Mouse (Mus musculus): ENCODE results near the gene Gsn. TPM values are rescaled to one million over a fixed set of nuclear protein-coding genes. Genes with fewer than 3 reads are reported as not detected.

The Gsn gene
- 100 to 1,000 TPM; 164 to 171 TPM for total RNA-seq (2021)

GRCm38 (mm10) chr2:35255885-35256833, at the start of gene Gsn:
TSS of gene Gsn (plus strand) at chr2:35256380.
- DNase-seq: peak; percentile 86

DNA sequence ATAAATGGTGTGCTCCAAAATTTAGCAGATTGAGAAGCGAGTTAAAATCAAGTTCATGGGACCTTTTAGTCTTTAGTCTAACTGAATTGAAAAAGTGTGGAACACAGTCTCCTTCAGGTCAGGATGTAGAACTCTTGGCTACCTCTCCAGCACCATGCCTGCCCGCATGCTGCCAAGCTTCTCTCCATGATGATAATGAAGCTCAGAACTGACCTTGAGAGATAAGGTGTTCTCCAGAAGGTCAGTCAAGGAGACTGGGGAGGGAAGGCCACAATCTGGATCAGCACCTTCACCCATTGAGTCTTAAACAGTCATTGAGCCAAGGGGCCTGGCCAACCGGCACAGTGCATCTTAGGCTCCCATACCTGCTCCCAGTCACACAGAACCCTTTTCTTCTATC, 49.4 kb upstream of the Gsn start:
- no peak for DNase-seq

- DNase-seq: no peak
Observed at GRCm38 (mm10) chr2:35208054-35208453, 48.1 kb upstream of the Gsn start.

DNA sequence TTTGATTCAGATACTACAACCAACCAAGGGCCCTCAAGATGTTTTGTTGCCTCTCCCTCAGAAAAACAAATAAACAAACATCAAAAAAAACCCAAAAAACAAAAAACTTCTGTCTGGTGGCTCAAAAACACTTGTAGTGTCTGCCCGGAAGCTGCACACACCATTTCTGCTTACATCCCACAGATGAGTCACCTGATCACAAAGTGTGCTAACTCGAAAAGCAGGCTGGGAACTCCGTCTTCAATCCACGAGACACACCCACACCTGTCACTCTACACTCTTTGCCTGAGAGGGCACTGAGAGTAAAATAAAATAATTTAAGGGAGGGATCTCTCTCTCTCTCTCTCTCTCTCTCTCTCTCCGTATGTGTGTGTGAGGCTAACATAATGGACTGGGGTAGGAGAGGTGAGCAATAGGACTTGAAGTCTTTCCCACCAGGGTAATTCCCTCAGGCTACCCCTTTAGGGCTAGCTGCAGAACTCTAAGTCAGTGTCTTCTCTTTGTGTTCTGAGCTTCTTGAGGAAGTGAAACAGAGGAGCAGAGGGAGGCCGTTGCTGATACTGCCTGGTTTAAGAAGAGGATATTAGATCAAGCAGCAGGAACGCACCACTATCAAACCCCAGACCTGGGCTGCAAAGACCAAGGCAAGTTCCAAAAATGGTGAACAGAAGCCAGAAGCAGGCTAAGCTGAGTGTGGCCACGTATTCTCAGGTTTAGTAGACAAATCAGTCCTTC, 47.1 kb upstream of the Gsn start:
- no peak for DNase-seq

DNA sequence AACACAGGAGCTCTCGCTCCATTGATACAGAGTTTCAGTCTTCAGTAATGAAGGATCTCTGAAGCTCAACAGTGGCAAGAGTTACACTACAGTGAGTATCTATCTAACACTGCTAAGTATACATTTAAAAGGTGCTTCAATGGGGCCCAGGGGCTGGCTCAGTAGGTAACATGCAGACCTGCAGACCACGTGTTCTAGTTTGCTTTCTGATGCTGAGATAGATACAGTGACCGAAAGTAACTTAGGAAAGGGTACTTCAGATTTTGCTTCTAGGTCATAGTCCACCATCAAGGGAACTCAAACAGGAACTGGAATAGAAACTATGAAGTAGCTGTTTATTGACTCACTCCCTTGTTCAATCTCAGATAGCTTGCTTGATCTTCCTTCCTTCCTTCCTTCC, 44.5 kb upstream of the Gsn start:
- DNase-seq: no peak

DNA sequence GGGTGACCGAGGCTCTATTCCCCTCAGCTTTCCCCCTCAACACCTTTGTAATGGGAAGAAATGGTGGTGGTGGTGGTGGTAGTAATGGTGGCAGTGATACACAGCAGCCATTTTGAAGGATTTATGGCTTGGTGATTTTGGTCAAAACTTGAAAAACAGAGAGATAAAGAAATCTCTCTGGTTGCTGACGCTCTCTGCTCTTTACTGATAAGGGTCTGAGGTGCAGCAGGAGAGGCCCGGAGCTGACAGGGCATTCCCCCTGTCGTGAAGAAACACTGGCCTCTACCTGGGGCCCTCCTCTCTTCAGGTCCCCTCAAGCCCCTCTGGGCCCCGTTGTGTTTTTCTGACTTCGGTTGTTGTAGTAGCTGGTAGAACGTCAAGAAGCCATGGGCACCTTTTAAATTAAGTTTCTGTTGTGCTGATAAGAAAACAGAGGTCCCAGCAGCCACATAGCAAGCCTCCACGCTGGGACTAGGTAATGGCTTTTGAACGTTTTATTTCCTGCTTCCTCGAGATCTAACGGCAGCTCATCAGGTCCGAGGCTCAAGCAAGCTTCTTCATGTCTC, 42.8 kb upstream of the Gsn start:
- no peak for DNase-seq

DNA sequence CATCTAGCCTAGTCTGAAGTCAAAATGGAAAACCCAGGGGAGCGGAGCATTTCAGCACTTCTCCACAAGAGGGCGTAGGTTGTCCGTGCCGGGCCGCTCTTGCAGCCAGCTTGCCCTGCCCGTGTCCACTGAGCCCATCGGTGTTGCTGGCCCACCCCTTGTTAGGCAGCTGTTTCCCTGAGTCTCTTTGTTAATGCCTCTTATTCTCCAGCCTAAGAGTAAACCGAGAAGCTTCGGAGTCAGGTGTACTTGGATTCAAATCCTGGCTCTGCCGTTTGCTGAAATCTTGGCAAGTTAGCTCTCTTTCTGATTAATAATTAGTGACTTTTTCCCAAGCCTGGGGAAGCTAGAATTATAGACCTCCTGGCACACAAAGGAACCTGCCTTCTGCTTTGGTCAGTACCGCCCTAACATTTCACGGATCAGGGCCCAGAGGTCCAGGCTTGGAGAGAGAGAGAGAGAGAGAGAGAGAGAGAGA, 41.3 kb upstream of the Gsn start:
- peak; percentile 91 for DNase-seq

DNA sequence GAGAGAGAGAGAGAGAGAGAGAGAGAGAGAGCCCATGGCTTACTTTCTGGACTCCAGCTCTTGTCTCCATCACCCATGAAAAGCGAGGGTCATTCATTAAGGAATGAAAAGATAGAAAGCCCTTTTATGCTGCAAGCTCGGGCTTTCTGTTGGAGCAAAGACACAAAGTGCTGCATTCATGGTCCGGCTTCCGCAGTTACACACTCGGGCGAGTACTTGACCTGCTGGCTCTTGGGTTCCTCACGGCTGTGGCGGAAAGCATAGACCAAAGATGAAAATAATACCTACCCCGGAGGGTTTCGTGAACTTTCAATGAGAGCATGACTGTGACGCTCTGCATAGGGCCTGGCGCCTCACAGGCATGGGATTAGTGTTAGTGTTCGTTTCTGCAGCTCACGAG, 40.8 kb upstream of the Gsn start:
- no peak for DNase-seq

- no peak for DNase-seq
Observed at GRCm38 (mm10) chr2:35216701-35217100, 39.5 kb upstream of the Gsn start.

DNA sequence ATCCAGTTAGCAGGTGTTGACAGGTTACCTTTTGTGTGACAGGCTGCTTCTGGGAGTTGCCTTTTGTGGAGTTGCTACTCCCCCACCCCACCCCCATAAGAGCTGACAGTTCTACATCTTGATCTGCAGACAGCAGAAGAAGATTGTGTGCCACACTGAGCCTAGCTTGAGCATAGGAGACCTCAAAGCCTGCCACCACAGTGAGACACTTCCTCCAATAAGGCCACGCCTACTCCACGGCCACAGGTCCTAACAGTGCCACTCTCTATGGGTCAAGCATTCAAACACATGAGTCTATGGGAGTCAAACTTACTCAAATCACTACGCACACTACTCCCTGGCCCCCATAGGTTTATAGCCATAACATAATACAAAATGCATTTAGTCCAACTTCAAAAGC, 37.4 kb upstream of the Gsn start:
- DNase-seq: no peak

GRCm38 (mm10) chr2:35222822-35223391, 33.3 kb upstream of the Gsn start:
- DNase-seq: no peak

GRCm38 (mm10) chr2:35224285-35224684, 31.9 kb upstream of the Gsn start:
- DNase-seq: no peak

- no peak for DNase-seq
Observed at GRCm38 (mm10) chr2:35228145-35228544, 28.0 kb upstream of the Gsn start.

GRCm38 (mm10) chr2:35230215-35230614, 26.0 kb upstream of the Gsn start:
- DNase-seq: no peak

DNA sequence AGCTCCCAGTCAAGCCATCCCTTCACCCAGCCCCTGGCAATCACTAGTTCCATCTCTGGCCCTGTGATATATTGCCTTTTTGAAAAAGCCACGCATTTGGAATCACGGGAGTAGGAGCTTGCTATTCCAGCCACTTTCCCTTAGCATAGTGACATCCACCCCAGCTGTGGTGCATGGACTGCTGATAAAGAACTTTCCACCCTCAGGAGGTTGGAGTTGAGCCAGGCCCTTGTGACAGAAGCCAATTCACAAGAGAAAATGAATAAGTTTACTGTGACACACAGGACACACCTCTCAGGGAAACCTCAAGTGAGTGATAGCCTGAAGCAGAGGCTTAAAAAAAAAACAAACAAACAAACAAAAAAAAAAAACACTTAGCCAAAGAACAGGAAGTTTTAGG, 24.3 kb upstream of the Gsn start:
- peak; percentile 70 for DNase-seq

DNA sequence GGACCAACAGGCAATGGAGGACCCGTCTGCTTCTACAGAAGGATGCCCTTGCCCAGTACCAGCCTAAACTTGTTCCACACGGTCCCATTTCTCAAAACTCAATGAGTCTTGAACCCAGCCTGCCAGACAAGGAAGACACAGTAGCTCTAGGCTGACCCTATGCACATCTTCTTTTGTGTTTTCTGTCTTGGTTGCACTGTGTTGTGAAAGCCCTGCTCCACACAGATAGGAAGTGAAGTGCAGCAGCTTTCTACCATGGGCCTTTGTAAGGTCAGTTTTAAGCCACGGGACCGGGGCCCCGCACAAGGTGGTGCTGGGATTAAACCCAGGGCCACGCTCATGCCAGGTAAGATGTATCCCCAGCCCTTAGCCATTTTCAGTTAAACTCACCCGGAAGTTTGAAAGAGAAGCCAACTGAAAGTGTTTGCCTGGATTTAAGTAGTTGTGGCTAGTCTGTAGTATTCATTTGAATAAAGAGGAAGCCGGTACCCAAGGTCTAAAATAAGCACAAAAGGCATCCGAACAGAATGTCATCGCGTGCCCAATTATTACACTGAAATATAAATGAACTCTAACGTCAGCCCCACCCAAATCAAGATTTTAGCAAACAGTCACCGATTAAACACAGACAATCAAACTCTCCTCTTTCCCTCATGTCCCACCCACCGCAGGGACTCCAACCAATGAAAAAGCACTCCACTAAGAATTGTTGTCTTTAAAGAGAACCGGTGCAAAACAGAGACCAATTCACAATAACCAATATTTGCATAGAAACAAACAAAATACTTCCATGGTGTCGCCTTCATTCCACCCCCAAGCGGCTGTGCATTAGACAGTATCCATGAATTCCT, 23.4 kb upstream of the Gsn start:
- DNase-seq: no peak

GRCm38 (mm10) chr2:35233898-35234297, 22.3 kb upstream of the Gsn start:
- no peak for DNase-seq

- peak; percentile 27 for DNase-seq
Observed at GRCm38 (mm10) chr2:35235021-35235420, 21.2 kb upstream of the Gsn start.

DNA sequence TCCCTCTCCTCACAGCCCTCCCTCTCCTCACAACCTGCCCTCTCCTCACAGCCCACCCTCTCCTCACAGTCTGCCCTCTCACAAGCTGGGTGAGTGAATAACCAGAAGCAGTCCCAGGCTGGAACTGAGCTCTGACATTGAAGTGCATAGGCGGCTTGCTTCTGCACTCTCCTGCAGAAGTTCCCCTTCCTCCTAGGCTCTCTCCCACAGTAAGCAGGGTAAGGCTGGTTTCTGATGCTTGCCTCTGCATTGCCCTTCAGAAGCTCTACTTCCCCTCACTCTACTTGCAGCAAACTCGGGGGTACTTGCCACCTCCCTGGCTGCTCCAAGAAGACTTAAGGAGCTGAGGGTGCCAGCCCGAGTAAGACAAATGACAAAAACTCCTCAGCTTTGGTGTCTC, 11.9 kb upstream of the Gsn start:
- no peak for DNase-seq

DNA sequence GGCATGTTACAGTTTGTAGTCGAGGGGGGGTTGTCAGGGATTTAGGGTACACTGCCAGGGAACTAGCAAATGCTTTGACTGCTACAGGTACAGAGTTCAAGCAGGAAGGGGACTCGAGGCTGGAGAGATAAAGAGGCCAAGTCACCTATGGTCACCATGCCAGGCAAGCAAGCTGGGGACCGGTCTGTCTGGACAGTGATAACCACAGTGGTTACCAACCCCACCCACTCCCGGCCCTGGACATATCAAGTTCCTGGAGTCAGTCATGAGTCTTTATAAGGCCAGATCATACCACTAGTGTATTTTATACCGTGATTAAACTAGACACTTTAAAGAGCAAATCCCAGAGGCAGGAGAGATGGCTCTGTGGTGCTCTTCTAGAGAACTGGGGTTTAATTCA, 8.4 kb upstream of the Gsn start:
- no peak for DNase-seq

DNA sequence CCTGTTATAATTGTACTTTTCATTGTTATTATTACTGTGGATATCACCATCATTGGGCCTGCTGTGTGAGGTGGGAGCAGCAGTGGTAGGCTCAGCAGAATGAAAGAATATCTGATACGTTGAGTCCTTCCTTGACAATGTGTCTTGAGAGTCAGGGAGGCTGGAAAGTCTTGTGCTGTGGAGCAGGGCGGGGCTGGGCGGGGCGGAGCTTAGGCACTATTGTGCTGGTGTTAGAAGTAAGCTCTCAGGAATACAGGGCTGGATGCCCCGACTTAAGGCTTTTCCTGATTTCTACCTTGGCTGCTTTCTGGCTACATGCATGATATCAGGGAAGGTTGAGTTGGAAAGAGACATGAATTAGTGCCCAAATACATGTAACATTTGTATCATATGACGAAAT, 3.4 kb upstream of the Gsn start:
- no peak for DNase-seq

- no peak for DNase-seq
Observed at GRCm38 (mm10) chr2:35253751-35254150, 2.4 kb upstream of the Gsn start.
